ENCODE assay signal across 9 mouse cellular contexts in the genomic region with DNA sequence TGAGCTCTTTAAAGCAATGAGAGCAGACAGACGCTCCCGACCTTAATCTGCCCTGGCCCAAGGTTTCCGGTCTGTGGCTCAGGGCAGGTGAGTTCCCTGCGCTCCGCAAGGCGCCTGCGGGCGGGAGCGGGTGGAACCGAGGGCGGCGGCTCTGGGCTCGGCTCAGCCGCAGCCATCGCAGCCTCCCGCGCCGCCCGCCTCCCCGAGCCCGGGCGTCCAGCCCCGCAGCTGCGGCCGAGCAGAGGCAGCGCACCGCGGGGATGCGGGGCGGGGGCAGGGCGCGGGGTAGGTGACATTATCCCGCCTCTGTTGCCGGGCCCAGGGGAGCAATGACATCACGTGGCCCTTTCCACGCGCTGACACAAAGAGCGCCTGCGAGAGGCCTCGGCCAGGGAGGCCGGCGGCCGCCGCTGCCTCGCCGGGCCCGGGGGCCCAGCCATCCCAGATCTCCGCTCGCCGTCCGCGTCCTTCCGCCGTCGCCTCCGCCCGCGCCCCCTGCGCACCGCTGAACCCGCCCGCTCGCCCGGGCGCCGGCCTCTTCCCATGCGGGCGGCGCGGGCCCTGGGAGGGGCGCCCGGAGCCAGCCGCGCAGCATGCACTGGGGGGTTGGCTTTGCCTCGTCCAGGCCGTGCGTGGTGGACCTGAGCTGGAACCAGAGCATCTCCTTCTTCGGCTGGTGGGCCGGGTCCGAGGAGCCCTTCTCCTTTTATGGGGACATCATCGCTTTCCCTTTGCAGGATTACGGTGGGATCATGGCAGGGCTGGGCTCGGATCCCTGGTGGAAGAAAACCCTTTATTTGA. TPM values are rescaled to one million over a fixed set of nuclear protein-coding genes. Genes with fewer than 3 reads are reported as not detected.
DNase-seq lines count a peak whose midpoint lies in the region; ATAC-seq and TF ChIP-seq lines count a peak whose summit lies in the region.
"Had no signal": no experiment of that assay in that cellular context is flagged by ENCODE, and none has a peak within 500 bp of the region (broad histone marks: within the 10 kb centered on the region; RNA-seq: fewer than 3 reads in every experiment).

TSS of gene Faxc (plus strand) at position 359 of the 801 bp plus-strand sequence.

- peak within 1 kb of the TSS; percentile 23; the same call in 1 of the 2 replicates for H3K4me3 ChIP-seq in spleen, adult 2 months (ENCODE audit: extremely low read depth, insufficient read depth, insufficient read length)
- H3K4me3 ChIP-seq in embryonic facial prominence, embryonic 11.5 days (ENCODE audit: low read depth, low read length), result peak within 1 kb of the TSS; percentile 67
- peak within 1 kb of the TSS; percentile 82 for H3K4me3 ChIP-seq in limb, embryonic 10.5 days
- peak within 1 kb of the TSS; percentile 86 for H3K4me3 ChIP-seq in midbrain, embryonic 13.5 days (replicated peaks)
- peak within 1 kb of the TSS; percentile 75 for H3K4me3 ChIP-seq in stomach, embryonic 16.5 days (replicated peaks; ENCODE audit: low read length)

- DNase-seq in spleen, adult 2 months (ENCODE audit: low read depth in 1 of 2, low spot score in 2 of 2), result no peak
- no peak for DNase-seq in spleen, postnatal 36 days (ENCODE audit: low spot score in 2 of 2)
- peak; percentile 70 for DNase-seq in embryonic facial prominence, embryonic 11.5 days (ENCODE audit: low spot score)
- DNase-seq in heart, adult 18-20 months, result peak; percentile 31 to 44
- peak; percentile 20 for DNase-seq in kidney, adult 11 months
- DNase-seq in limb, embryonic 10.5 days (ENCODE audit: low spot score), result peak; percentile 81

- H3K4me2 ChIP-seq in embryonic facial prominence, embryonic 11.5 days (ENCODE audit: low read depth, low read length), result peak within 1 kb of the TSS; percentile 72
- peak within 1 kb of the TSS; percentile 70 for H3K4me2 ChIP-seq in midbrain, embryonic 13.5 days (replicated peaks)
- H3K4me2 ChIP-seq in stomach, embryonic 16.5 days (ENCODE audit: low read depth, low read length), result peak within 1 kb of the TSS; percentile 85

- H3K9me3 ChIP-seq in embryonic facial prominence, embryonic 11.5 days (replicated peaks; ENCODE audit: control insufficient read depth, low read length), result no peaks in the 10 kb centered on the region
- H3K9me3 ChIP-seq in limb, embryonic 10.5 days (replicated peaks), result no peaks in the 10 kb centered on the region
- no peaks in the 10 kb centered on the region for H3K9me3 ChIP-seq in midbrain, embryonic 13.5 days
- no peaks in the 10 kb centered on the region for H3K9me3 ChIP-seq in stomach, embryonic 16.5 days (replicated peaks; ENCODE audit: control insufficient read depth, low read length)

- ATAC-seq in embryonic facial prominence, embryonic 11.5 days (replicated peaks; ENCODE audit: insufficient number of reproducible peaks, low FRiP score, low TSS enrichment, low read depth), result peak; percentile 90
- ATAC-seq in midbrain, embryonic 13.5 days, result peak; percentile 92
- ATAC-seq in stomach, embryonic 16.5 days (ENCODE audit: insufficient read depth, low FRiP score), result peak; percentile 92

- peaks cover 3% of the 10 kb centered on the region; the same call in 1 of the 2 replicates for H3K4me1 ChIP-seq in spleen, adult 2 months (ENCODE audit: control insufficient read depth, insufficient read depth, insufficient read length)
- H3K4me1 ChIP-seq in embryonic facial prominence, embryonic 11.5 days (ENCODE audit: control insufficient read depth, insufficient read depth, low read length), result no peaks in the 10 kb centered on the region
- peaks cover 15% of the 10 kb centered on the region for H3K4me1 ChIP-seq in limb, embryonic 10.5 days
- peaks cover 29% of the 10 kb centered on the region for H3K4me1 ChIP-seq in midbrain, embryonic 13.5 days (replicated peaks)
- peaks cover 9% of the 10 kb centered on the region; the same call in 1 of the 2 replicates for H3K4me1 ChIP-seq in stomach, embryonic 16.5 days (ENCODE audit: control insufficient read depth, insufficient read depth, low read length)

- H3K36me3 ChIP-seq in spleen, adult 2 months (ENCODE audit: control insufficient read depth, insufficient read depth, low read length), result no peaks in the 10 kb centered on the region
- no peaks in the 10 kb centered on the region for H3K36me3 ChIP-seq in embryonic facial prominence, embryonic 11.5 days (replicated peaks; ENCODE audit: control insufficient read depth, insufficient read depth, low read depth, low read length)
- H3K36me3 ChIP-seq in limb, embryonic 10.5 days, result peaks cover 4% of the 10 kb centered on the region; the same call in 1 of the 2 replicates
- H3K36me3 ChIP-seq in midbrain, embryonic 13.5 days, result peaks cover under 1% of the 10 kb centered on the region; the same call in 1 of the 2 replicates
- H3K36me3 ChIP-seq in stomach, embryonic 16.5 days (ENCODE audit: control insufficient read depth, insufficient read depth, low read length), result no peaks in the 10 kb centered on the region

- peaks cover 10% of the 10 kb centered on the region for H3K27me3 ChIP-seq in spleen, adult 2 months (ENCODE audit: control insufficient read depth, insufficient read depth, low read length)
- no peaks in the 10 kb centered on the region for H3K27me3 ChIP-seq in embryonic facial prominence, embryonic 11.5 days (ENCODE audit: control insufficient read depth, insufficient read depth, low read length)
- H3K27me3 ChIP-seq in limb, embryonic 10.5 days (ENCODE audit: low read depth, poor library complexity, severe bottlenecking), result peaks cover 8% of the 10 kb centered on the region; the same call in 1 of the 2 replicates
- no peaks in the 10 kb centered on the region for H3K27me3 ChIP-seq in midbrain, embryonic 13.5 days
- no peaks in the 10 kb centered on the region for H3K27me3 ChIP-seq in stomach, embryonic 16.5 days (ENCODE audit: control insufficient read depth, insufficient read depth, low read length)
- H3K27me3 ChIP-seq: CH12.LX had no signal

- peak within 1 kb of the TSS; percentile 97 for H3K9ac ChIP-seq in embryonic facial prominence, embryonic 11.5 days (replicated peaks; ENCODE audit: low read length)
- peak within 1 kb of the TSS; percentile 99 for H3K9ac ChIP-seq in midbrain, embryonic 13.5 days (replicated peaks)
- peak within 1 kb of the TSS; percentile 91 for H3K9ac ChIP-seq in stomach, embryonic 16.5 days (ENCODE audit: low read length)

- WGBS in spleen, adult 2 months, result 3% methylated on average over 82 of the region's 83 CpGs
- WGBS in embryonic facial prominence, embryonic 11.5 days, result under 1% methylated on average over 48 of the region's 83 CpGs
- under 1% methylated on average over 83 of the region's 83 CpGs for WGBS in limb, embryonic 10.5 days
- under 1% methylated on average over 65 of the region's 83 CpGs for WGBS in midbrain, embryonic 13.5 days
- WGBS in stomach, embryonic 16.5 days, result under 1% methylated on average over 80 of the region's 83 CpGs

- H3K27ac ChIP-seq in spleen, adult 2 months (ENCODE audit: insufficient read depth, low read length), result no peak within 1 kb of the TSS
- peak within 1 kb of the TSS; percentile 81 for H3K27ac ChIP-seq in embryonic facial prominence, embryonic 11.5 days (replicated peaks; ENCODE audit: low read depth, low read length)
- H3K27ac ChIP-seq in limb, embryonic 10.5 days, result peak within 1 kb of the TSS; percentile 98
- H3K27ac ChIP-seq in midbrain, embryonic 13.5 days, result peak within 1 kb of the TSS; percentile 98
- peak within 1 kb of the TSS; percentile 83 for H3K27ac ChIP-seq in stomach, embryonic 16.5 days (ENCODE audit: low read length)

- TF ChIP-seq CTCF in spleen, adult 2 months (IDR thresholded peaks at IDR 0.05; ENCODE audit: extremely low read depth, insufficient read depth, insufficient read length, insufficient replicate concordance), result no peak

- TF ChIP-seq POLR2A in spleen, adult 2 months (IDR thresholded peaks at IDR 0.05; ENCODE audit: low read depth, low read length), result no peak

RNA-seq across cellular contexts. Expression of gene Faxc, which starts in this region (rescaled TPM):
- 0.08 and 0.13 TPM in 2 replicates for polyA plus RNA-seq in spleen, adult 2 months (2012; rRNA removed)
- 15.3 and 15.7 TPM in 2 replicates for polyA plus RNA-seq in embryonic facial prominence, embryonic 11.5 days (2014; fragmentation: Nextera tagmentation; extraction: Ambion mirVana)
- total RNA-seq in heart, adult 18-20 months (2021), result 1 to 10 TPM; 1.1 to 1.6 TPM
- 8.7 and 10.6 TPM in 2 replicates for polyA plus RNA-seq in limb, embryonic 10.5 days (2016; fragmentation: Nextera tagmentation; extraction: Ambion mirVana)
- 19.8 and 21.6 TPM in 2 replicates for polyA plus RNA-seq in midbrain, embryonic 13.5 days (2015; fragmentation: Nextera tagmentation; extraction: Ambion mirVana)
- 3.9 and 4.1 TPM in 2 replicates for polyA plus RNA-seq in stomach, embryonic 16.5 days (2015; fragmentation: Nextera tagmentation; extraction: Ambion mirVana)

Comparison
In these comparisons a context has a peak if more than half of its experiments do, and no peak if none do; other contexts are left out.
1. DNase-seq: peak in embryonic facial prominence, embryonic 11.5 days (single experiment), heart, adult 18-20 months (2 of 2), kidney, adult 11 months (single experiment) and limb, embryonic 10.5 days (single experiment); none in spleen, adult 2 months (0 of 2) and spleen, postnatal 36 days (0 of 2).
2. H3K4me3 ChIP-seq: peak in every context shown above with its lines; median percentile 86 in midbrain, embryonic 13.5 days; 82 in limb, embryonic 10.5 days; 75 in stomach, embryonic 16.5 days; 67 in embryonic facial prominence, embryonic 11.5 days; 23 in spleen, adult 2 months.
3. Peak in every context shown above with its lines, with median percentiles within 50 percentile points of each other: ATAC-seq, H3K4me2 ChIP-seq and H3K9ac ChIP-seq.